Mouse (Mus musculus) lung, postnatal 36 days (tissue): Measurements from ENCODE around the gene Slamf9.

ENCODE experiments used
- DNase-seq: peaks from one replicate; pipeline ENCODE4 v3.0.0; 2022; ENCODE audit warnings: mixed read lengths

The Slamf9 gene

GRCm38 (mm10) chr1:172463387-172464333, 11.5 kb upstream of the Slamf9 start:
- DNase-seq = no peak

GRCm38 (mm10) chr1:172468301-172468877, 6.8 kb upstream of the Slamf9 start:
- no peak for DNase-seq

GRCm38 (mm10) chr1:172469373-172469772, 5.8 kb upstream of the Slamf9 start:
- DNase-seq = no peak

DNA sequence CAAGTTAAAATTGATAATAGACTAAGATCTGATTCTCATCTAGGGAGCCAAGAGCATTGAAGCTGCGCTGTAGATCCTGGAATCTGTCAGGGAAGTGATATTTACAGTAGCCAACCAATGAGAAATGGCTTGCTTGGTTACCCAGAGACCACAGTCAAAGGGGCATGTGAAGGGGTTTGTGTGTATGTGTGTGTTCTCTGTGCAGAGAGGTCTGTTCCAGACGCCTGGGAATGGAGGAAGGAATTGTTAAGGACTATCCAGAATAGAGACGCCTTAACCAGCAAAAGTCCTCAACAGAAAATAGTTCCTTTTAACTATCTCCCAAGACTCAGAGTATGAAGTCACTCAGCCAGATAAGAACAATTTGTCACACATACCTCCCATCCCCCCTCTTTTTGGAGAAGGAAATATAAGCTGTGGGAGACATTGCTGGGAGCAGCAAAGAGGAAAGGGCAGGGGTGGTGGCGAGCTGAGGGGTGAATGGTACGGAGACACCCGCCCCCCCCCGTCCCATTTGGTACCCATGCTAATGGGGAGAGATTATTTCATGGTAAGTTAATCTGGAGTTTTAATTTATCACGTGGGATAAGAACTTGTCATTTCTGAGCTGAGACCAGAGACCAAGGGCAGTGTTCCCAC, 5.2 kb upstream of the Slamf9 start:
- DNase-seq = no peak

- DNase-seq = no peak
Observed at GRCm38 (mm10) chr1:172472909-172473308, 2.2 kb upstream of the Slamf9 start.

GRCm38 (mm10) chr1:172474196-172474595, 962 bp upstream of the Slamf9 start:
- DNase-seq = no peak

GRCm38 (mm10) chr1:172478020-172478419, 2.9 kb downstream of the Slamf9 start:
- DNase-seq = no peak

- DNase-seq = no peak
Observed at GRCm38 (mm10) chr1:172480376-172480775, 5.2 kb downstream of the Slamf9 start.

- DNase-seq = no peak
Observed at GRCm38 (mm10) chr1:172481111-172481510, 6.0 kb downstream of the Slamf9 start.

DNA sequence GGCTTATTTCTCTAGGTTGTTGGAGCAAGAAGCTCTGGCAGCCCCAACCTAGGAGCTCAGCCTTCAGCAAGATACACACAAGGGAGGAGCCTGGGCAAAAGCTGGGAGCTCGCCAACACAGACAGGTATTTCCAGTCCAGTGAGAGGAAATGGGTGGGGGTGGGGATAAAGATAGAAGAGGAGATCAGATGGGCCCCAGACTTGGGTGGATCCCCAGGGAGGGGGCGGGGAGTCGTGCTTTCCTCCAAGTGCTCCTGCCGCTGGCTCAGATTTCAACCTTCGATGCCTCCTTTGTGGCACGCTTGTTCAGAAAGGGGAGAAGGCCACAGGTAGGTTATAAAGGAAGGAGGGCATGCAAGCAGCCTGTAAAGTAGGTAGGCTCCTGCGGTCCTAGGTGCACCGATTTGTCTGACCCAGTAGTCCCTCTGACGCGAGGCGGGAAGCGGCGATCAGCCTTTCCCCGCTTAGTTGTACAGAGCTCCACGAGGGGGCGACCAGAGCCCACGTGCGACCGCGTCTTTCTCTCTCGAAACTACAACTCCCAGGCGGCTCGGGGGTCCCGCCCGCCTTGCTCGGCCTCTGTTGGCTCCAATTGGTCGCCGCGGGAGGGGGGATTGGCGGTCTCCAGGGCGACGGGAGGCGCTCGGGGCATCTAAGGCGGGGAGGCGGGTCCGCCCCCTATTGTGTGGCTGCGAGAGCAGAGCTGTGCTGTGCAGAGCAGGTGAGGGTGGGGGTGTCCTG, 6.6 kb downstream of the Slamf9 start, which contains the start of gene Igsf9:
Igsf9 (plus strand) TSS at position 249 of the 741 bp plus-strand sequence.
- DNase-seq = peak; percentile 94

GRCm38 (mm10) chr1:172482518-172483360, 7.6 kb downstream of the Slamf9 start:
- DNase-seq = no peak

GRCm38 (mm10) chr1:172483361-172483660, 8.2 kb downstream of the Slamf9 start:
- DNase-seq = no peak

DNA sequence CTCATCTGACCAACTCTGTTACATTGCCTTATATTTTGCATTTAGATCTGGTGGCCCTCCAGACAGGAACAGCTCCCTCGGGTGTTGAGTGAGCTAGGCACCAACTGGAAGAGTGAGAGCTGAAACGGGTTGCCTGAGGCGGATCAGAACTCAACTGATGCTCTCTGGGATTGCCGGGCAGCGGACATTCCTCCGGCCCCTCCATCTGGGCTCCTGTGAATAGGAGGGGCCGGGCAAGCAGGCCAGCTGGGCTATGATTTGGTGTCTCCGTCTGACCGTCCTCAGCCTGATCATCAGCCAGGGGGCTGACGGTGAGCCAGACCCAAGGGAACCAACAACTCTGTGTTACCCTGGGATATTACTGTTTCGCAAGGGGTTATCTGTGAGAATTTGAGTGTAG, 9.1 kb downstream of the Slamf9 start:
- no peak for DNase-seq

DNA sequence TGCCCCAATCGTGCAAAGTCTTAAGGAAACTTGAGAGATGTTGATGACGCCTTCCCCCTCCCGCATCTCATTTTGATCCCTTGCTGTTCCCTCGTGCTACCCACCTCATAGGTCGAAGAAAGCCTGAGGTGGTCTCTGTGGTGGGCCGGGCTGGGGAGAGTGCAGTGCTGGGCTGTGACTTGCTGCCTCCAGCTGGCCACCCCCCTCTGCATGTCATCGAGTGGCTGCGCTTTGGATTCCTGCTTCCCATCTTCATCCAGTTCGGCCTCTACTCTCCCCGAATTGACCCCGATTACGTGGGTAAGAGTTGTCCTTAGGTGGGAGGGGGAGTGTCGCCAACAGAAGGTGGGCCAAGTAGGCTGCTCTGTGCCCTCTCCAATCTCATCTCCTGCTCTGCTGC, 9.5 kb downstream of the Slamf9 start:
- no peak for DNase-seq

GRCm38 (mm10) chr1:172485821-172486220, 10.7 kb downstream of the Slamf9 start:
- no peak for DNase-seq

- DNase-seq = no peak
Observed at GRCm38 (mm10) chr1:172486236-172486635, 11.1 kb downstream of the Slamf9 start.

DNA sequence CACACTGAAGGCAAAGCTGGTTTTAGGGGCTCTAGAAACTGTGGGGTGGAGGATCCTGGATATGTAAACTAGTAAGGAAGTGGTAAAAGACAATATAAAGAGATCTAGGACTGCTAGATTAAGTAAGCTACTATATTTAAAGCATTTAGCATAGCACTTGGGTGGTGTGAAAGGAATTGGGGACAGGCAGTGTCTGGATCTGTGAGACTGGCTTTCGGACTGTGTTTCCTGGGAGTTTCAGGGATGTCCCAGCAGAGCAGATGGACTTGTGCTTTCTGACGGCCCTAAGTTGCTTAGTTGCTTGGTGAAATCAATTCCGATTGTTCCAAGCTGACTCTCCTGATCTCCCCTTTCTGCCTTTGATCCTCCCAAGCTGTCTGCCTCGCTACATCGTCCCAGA, 11.5 kb downstream of the Slamf9 start:
- DNase-seq = no peak

- no peak for DNase-seq
Observed at GRCm38 (mm10) chr1:172487859-172488258, 12.7 kb downstream of the Slamf9 start.

DNA sequence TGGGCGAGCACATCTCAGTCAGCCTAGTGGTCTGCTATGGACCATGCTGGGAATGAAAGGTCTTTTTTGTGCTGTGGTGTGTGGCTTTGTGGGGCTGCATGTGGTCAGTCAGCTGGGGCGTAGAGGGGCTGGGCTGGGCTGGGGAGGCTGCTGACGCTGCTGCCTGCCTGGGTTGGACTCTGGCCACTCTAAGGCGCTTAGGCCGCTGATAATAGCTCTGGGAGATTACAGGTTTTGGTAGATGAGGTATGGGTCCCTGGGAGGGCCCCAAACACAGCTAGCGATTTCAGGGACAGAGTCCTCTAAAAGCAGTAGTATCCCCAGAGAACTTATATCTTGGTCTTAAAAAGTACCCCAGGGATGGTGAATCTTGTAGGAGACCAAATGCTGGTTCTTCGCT, 13.7 kb downstream of the Slamf9 start:
- no peak for DNase-seq

GRCm38 (mm10) chr1:172489585-172490250, 14.6 kb downstream of the Slamf9 start:
- no peak for DNase-seq

DNA sequence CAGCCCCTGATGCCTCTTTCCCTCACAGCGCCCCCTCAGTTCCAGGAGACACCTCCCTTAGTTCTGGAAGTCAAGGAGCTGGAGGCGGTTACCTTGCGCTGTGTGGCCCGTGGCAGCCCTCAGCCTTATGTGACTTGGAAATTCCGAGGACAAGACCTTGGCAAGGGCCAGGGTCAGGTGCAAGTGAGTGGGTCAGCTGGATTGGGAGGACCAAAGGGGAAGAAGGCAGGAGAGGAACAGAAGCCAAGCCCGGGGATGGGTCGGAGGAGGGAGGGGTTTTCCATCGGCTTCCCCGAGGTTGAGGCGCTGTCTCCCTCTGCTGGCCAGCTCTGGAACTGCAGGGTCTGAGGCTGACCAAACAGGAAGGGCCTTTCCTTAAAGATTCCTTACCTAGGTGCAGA, 15.1 kb downstream of the Slamf9 start:
- peak; percentile 94 for DNase-seq

- no peak for DNase-seq
Observed at GRCm38 (mm10) chr1:172492047-172492446, 16.9 kb downstream of the Slamf9 start.
